Mouse (Mus musculus): Measurements from ENCODE around the gene Tnxb. TPM values are rescaled to one million over a fixed set of nuclear protein-coding genes. Genes with fewer than 3 reads are reported as not detected.

The Tnxb gene
- polyA plus RNA-seq, 1 experiment from 2014 or later: 0.05 TPM

- peaks cover 19% of the 10 kb centered on the region for H3K27me3 ChIP-seq
- H3K4me1 ChIP-seq: 0 out of 2 replicates have a peak, but pooled peaks cover 6% of the 10 kb centered on the region
- no peaks in the 10 kb centered on the region for H3K36me3 ChIP-seq
- H3K4me3 ChIP-seq: no peak overlapping the region
- no peak overlapping the region for H3K9ac ChIP-seq (replicated peaks)
- no peak for ATAC-seq (replicated peaks)
- 81% methylated on average over 8 of the region's 8 CpGs for WGBS
- no peaks in the 10 kb centered on the region for H3K9me3 ChIP-seq
- H3K4me2 ChIP-seq (replicated peaks): no peak overlapping the region
- H3K27ac ChIP-seq (replicated peaks): no peak overlapping the region
Observed at GRCm38 (mm10) chr17:34662978-34663377, 7.4 kb upstream of the Tnxb start.

GRCm38 (mm10) chr17:34663558-34663957 is 6.8 kb upstream of the Tnxb start:
- Histone ChIP-seq H3K27me3 (peaks cover 19% of the 10 kb centered on the region), H3K9me3 (no peaks in the 10 kb centered on the region), H3K27ac (replicated peaks) (no peak overlapping the region), H3K4me3 (no peak overlapping the region), H3K36me3 (no peaks in the 10 kb centered on the region), H3K4me1 (0 out of 2 replicates have a peak, but pooled peaks cover 6% of the 10 kb centered on the region), H3K4me2 (replicated peaks) (no peak overlapping the region), H3K9ac (replicated peaks) (no peak overlapping the region)
- ATAC-seq (replicated peaks): no peak
- 56% methylated on average over 1 of the region's 1 CpGs for WGBS

- H3K4me3 ChIP-seq: no peak overlapping the region
- H3K27me3 ChIP-seq: peaks cover 19% of the 10 kb centered on the region
- no peak for ATAC-seq (replicated peaks)
- no peaks in the 10 kb centered on the region for H3K36me3 ChIP-seq
- H3K27ac ChIP-seq (replicated peaks): no peak overlapping the region
- H3K9me3 ChIP-seq: no peaks in the 10 kb centered on the region
- H3K9ac ChIP-seq (replicated peaks): no peak overlapping the region
- H3K4me2 ChIP-seq (replicated peaks): no peak overlapping the region
- 0 out of 2 replicates have a peak, but pooled peaks cover 6% of the 10 kb centered on the region for H3K4me1 ChIP-seq
- 81% methylated on average over 7 of the region's 7 CpGs for WGBS
Observed at GRCm38 (mm10) chr17:34664472-34664871, 5.9 kb upstream of the Tnxb start.

- peak; percentile 29; the same call in 1 of the 2 replicates for ATAC-seq (replicated peaks)
- peak overlapping the region; percentile 53 for H3K4me2 ChIP-seq (replicated peaks)
- peaks cover 43% of the 10 kb centered on the region for H3K27me3 ChIP-seq
- peaks cover 15% of the 10 kb centered on the region for H3K4me1 ChIP-seq
- peak overlapping the region; percentile 26 for H3K9ac ChIP-seq (replicated peaks)
- no peaks in the 10 kb centered on the region for H3K9me3 ChIP-seq
- peak overlapping the region; percentile 35 for H3K4me3 ChIP-seq
- no peak overlapping the region for H3K27ac ChIP-seq (replicated peaks)
- 9% methylated on average over 92 of the region's 93 CpGs for WGBS
- H3K36me3 ChIP-seq: no peaks in the 10 kb centered on the region
Observed at GRCm38 (mm10) chr17:34671151-34672066, 1.1 kb downstream of the Tnxb start.

GRCm38 (mm10) chr17:34672246-34672792 is 2.0 kb downstream of the Tnxb start:
- no peak overlapping the region for H3K27ac ChIP-seq (replicated peaks)
- peaks cover 15% of the 10 kb centered on the region for H3K4me1 ChIP-seq
- peaks cover 43% of the 10 kb centered on the region for H3K27me3 ChIP-seq
- no peak for ATAC-seq (replicated peaks)
- no peaks in the 10 kb centered on the region for H3K36me3 ChIP-seq
- H3K9ac ChIP-seq (replicated peaks): no peak overlapping the region
- WGBS: 32% methylated on average over 49 of the region's 49 CpGs
- H3K4me2 ChIP-seq (replicated peaks): peak overlapping the region; percentile 53
- no peaks in the 10 kb centered on the region for H3K9me3 ChIP-seq
- H3K4me3 ChIP-seq: peak overlapping the region; percentile 35

GRCm38 (mm10) chr17:34673139-34673538 is 2.8 kb downstream of the Tnxb start:
- H3K4me2 ChIP-seq (replicated peaks): no peak overlapping the region
- H3K27me3 ChIP-seq: peaks cover 43% of the 10 kb centered on the region
- H3K27ac ChIP-seq (replicated peaks): no peak overlapping the region
- no peak for ATAC-seq (replicated peaks)
- H3K4me3 ChIP-seq: no peak overlapping the region
- no peaks in the 10 kb centered on the region for H3K36me3 ChIP-seq
- H3K9me3 ChIP-seq: no peaks in the 10 kb centered on the region
- peaks cover 15% of the 10 kb centered on the region for H3K4me1 ChIP-seq
- H3K9ac ChIP-seq (replicated peaks): no peak overlapping the region
- WGBS: 82% methylated on average over 7 of the region's 7 CpGs

GRCm38 (mm10) chr17:34674524-34675204 is 4.3 kb downstream of the Tnxb start:
- no peaks in the 10 kb centered on the region for H3K9me3 ChIP-seq
- 71% methylated on average over 11 of the region's 11 CpGs for WGBS
- H3K4me2 ChIP-seq (replicated peaks): no peak overlapping the region
- H3K4me1 ChIP-seq: peaks cover 15% of the 10 kb centered on the region
- no peak overlapping the region for H3K9ac ChIP-seq (replicated peaks)
- H3K27me3 ChIP-seq: peaks cover 43% of the 10 kb centered on the region
- no peak overlapping the region for H3K4me3 ChIP-seq
- no peak for ATAC-seq (replicated peaks)
- H3K36me3 ChIP-seq: no peaks in the 10 kb centered on the region
- no peak overlapping the region for H3K27ac ChIP-seq (replicated peaks)

GRCm38 (mm10) chr17:34675205-34676092 is 5.1 kb downstream of the Tnxb start:
- Histone ChIP-seq H3K9ac (replicated peaks) (no peak overlapping the region), H3K4me3 (no peak overlapping the region), H3K4me1 (peaks cover 15% of the 10 kb centered on the region), H3K9me3 (no peaks in the 10 kb centered on the region), H3K27me3 (peaks cover 35% of the 10 kb centered on the region), H3K4me2 (replicated peaks) (no peak overlapping the region), H3K36me3 (no peaks in the 10 kb centered on the region), H3K27ac (replicated peaks) (no peak overlapping the region)
- WGBS: 78% methylated on average over 13 of the region's 13 CpGs
- no peak for ATAC-seq (replicated peaks)

- no peak overlapping the region for H3K27ac ChIP-seq (replicated peaks)
- no peak for ATAC-seq (replicated peaks)
- no peaks in the 10 kb centered on the region for H3K36me3 ChIP-seq
- H3K27me3 ChIP-seq: peaks cover 28% of the 10 kb centered on the region
- 71% methylated on average over 6 of the region's 6 CpGs for WGBS
- no peak overlapping the region for H3K9ac ChIP-seq (replicated peaks)
- no peak overlapping the region for H3K4me2 ChIP-seq (replicated peaks)
- H3K4me1 ChIP-seq: peaks cover 14% of the 10 kb centered on the region
- no peaks in the 10 kb centered on the region for H3K9me3 ChIP-seq
- H3K4me3 ChIP-seq: no peak overlapping the region
Observed at GRCm38 (mm10) chr17:34676093-34676460, 5.7 kb downstream of the Tnxb start.

GRCm38 (mm10) chr17:34676671-34677070 is 6.3 kb downstream of the Tnxb start:
- no peak for ATAC-seq (replicated peaks)
- 79% methylated on average over 12 of the region's 12 CpGs for WGBS
- H3K4me2 ChIP-seq (replicated peaks): no peak overlapping the region
- peaks cover 8% of the 10 kb centered on the region for H3K4me1 ChIP-seq
- H3K9me3 ChIP-seq: no peaks in the 10 kb centered on the region
- no peak overlapping the region for H3K27ac ChIP-seq (replicated peaks)
- peaks cover 23% of the 10 kb centered on the region for H3K27me3 ChIP-seq
- H3K36me3 ChIP-seq: no peaks in the 10 kb centered on the region
- H3K4me3 ChIP-seq: no peak overlapping the region
- H3K9ac ChIP-seq (replicated peaks): no peak overlapping the region

- peaks cover 8% of the 10 kb centered on the region; the same call in 1 of the 2 replicates for H3K4me1 ChIP-seq
- H3K9me3 ChIP-seq: no peaks in the 10 kb centered on the region
- H3K36me3 ChIP-seq: no peaks in the 10 kb centered on the region
- H3K4me3 ChIP-seq: no peak overlapping the region
- no peak overlapping the region for H3K4me2 ChIP-seq (replicated peaks)
- H3K9ac ChIP-seq (replicated peaks): no peak overlapping the region
- H3K27me3 ChIP-seq: no peaks in the 10 kb centered on the region
- WGBS: 84% methylated on average over 26 of the region's 26 CpGs
- ATAC-seq (replicated peaks): no peak
- no peak overlapping the region for H3K27ac ChIP-seq (replicated peaks)
Observed at GRCm38 (mm10) chr17:34680191-34680590, 9.9 kb downstream of the Tnxb start.

All from forebrain, embryonic 15.5 days (tissue).